25 mouse cellular contexts compared by ENCODE assay signal in genomic region chr17:28491035-28491770, GRCm38 (mm10). TPM values are rescaled to one million over a fixed set of nuclear protein-coding genes. Genes with fewer than 3 reads are reported as not detected.
DNase-seq lines count a peak whose midpoint lies in the region; ATAC-seq and TF ChIP-seq lines count a peak whose summit lies in the region.
"Had no signal": no experiment of that assay in that cellular context is flagged by ENCODE, and none has a peak within 500 bp of the region (broad histone marks: within the 10 kb centered on the region; RNA-seq: fewer than 3 reads in every experiment).

No protein-coding gene starts in this region.

- WGBS in forebrain, embryonic 15.5 days = 62% methylated on average over 14 of the region's 14 CpGs
- 57% methylated on average over 14 of the region's 14 CpGs for WGBS in forebrain, embryonic 12.5 days
- 47% methylated on average over 14 of the region's 14 CpGs for WGBS in lung, embryonic 14.5 days
- 53% methylated on average over 14 of the region's 14 CpGs for WGBS in intestine, embryonic 15.5 days

- peak; percentile 34 for DNase-seq in lung, embryonic 14.5 days
- no peak for DNase-seq in lung, postnatal 25 days (ENCODE audit: low spot score)
- no peak for DNase-seq in layer of hippocampus, postnatal 25 days (ENCODE audit: extremely low spot score in 1 of 2, low spot score in 1 of 2)
- DNase-seq in embryo, embryonic 10.5 days (ENCODE audit: low spot score) = no peak
- DNase-seq: adrenal gland, postnatal 25 days; cerebellum, adult 8-10 months; gastrocnemius, postnatal 25 days; heart, postnatal 36 days; lung, postnatal 4 days had no signal

- no peak for TF ChIP-seq EP300 in ES-Bruce4 (IDR thresholded peaks at IDR 0.05; ENCODE audit: insufficient read depth, low read depth, low read length)

- no peaks in the 10 kb centered on the region for H3K9me3 ChIP-seq in forebrain, embryonic 15.5 days
- H3K9me3 ChIP-seq in forebrain, embryonic 12.5 days = no peaks in the 10 kb centered on the region
- H3K9me3 ChIP-seq in lung, embryonic 14.5 days (ENCODE audit: low read depth, low read length) = no peaks in the 10 kb centered on the region
- no peaks in the 10 kb centered on the region for H3K9me3 ChIP-seq in ES-Bruce4 (replicated peaks; ENCODE audit: control insufficient read depth, insufficient read depth, low read length, poor library complexity, severe bottlenecking)
- no peaks in the 10 kb centered on the region for H3K9me3 ChIP-seq in intestine, embryonic 15.5 days
- H3K9me3 ChIP-seq: heart, embryonic 13.5 days; liver, embryonic 12.5 days; neural tube, embryonic 15.5 days had no signal

- no peak overlapping the region for H3K4me2 ChIP-seq in forebrain, embryonic 15.5 days (replicated peaks)
- H3K4me2 ChIP-seq in forebrain, embryonic 12.5 days = no peak overlapping the region
- no peak overlapping the region for H3K4me2 ChIP-seq in lung, embryonic 14.5 days
- H3K4me2 ChIP-seq in intestine, embryonic 15.5 days (replicated peaks) = 0 out of 2 replicates have a peak overlapping the region, but pooled peaks have one; percentile 11
- H3K4me2 ChIP-seq: heart, embryonic 13.5 days; liver, embryonic 12.5 days; midbrain, embryonic 11.5 days; neural tube, embryonic 15.5 days had no signal

- peak overlapping the region; percentile 42 for H3K27ac ChIP-seq in forebrain, embryonic 15.5 days (replicated peaks)
- H3K27ac ChIP-seq in forebrain, embryonic 12.5 days = no peak overlapping the region
- H3K27ac ChIP-seq in lung, embryonic 14.5 days (ENCODE audit: low read depth) = no peak overlapping the region
- no peak overlapping the region for H3K27ac ChIP-seq in ES-Bruce4 (ENCODE audit: insufficient read depth, low read length)
- H3K27ac ChIP-seq in intestine, embryonic 15.5 days = peak overlapping the region; percentile 17; the same call in 1 of the 2 replicates
- H3K27ac ChIP-seq: heart, embryonic 13.5 days; liver, embryonic 12.5 days; neural tube, embryonic 15.5 days had no signal

- no peak; the same call in 1 of the 2 replicates for ATAC-seq in forebrain, embryonic 15.5 days (replicated peaks)
- ATAC-seq in forebrain, embryonic 12.5 days (ENCODE audit: low FRiP score) = no peak
- ATAC-seq in lung, embryonic 14.5 days (ENCODE audit: insufficient read depth) = no peak
- peak; percentile 73; the same call in 1 of the 2 replicates for ATAC-seq in intestine, embryonic 15.5 days
- ATAC-seq: activated CD4-positive, CD25-positive, alpha-beta regulatory T cell, adult 4 months; liver, embryonic 12.5 days; Patski had no signal

- no peaks in the 10 kb centered on the region for H3K36me3 ChIP-seq in forebrain, embryonic 15.5 days
- no peaks in the 10 kb centered on the region for H3K36me3 ChIP-seq in forebrain, embryonic 12.5 days (replicated peaks)
- no peaks in the 10 kb centered on the region for H3K36me3 ChIP-seq in lung, embryonic 14.5 days (ENCODE audit: insufficient read depth)
- H3K36me3 ChIP-seq in ES-Bruce4 (ENCODE audit: control insufficient read depth, insufficient read depth, low read length, poor library complexity, severe bottlenecking) = no peaks in the 10 kb centered on the region
- H3K36me3 ChIP-seq in intestine, embryonic 15.5 days = no peaks in the 10 kb centered on the region
- H3K36me3 ChIP-seq: heart, embryonic 13.5 days; liver, embryonic 12.5 days; neural tube, embryonic 15.5 days had no signal

- no peak for TF ChIP-seq CTCF in lung, embryonic 14.5 days (IDR thresholded peaks at IDR 0.05; ENCODE audit: low read depth)
- TF ChIP-seq CTCF in ES-Bruce4 (IDR thresholded peaks at IDR 0.05; ENCODE audit: low read depth, low read length) = no peak

- H3K9ac ChIP-seq in forebrain, embryonic 15.5 days (replicated peaks) = no peak overlapping the region
- H3K9ac ChIP-seq in forebrain, embryonic 12.5 days = no peak overlapping the region
- no peak overlapping the region for H3K9ac ChIP-seq in lung, embryonic 14.5 days
- no peak overlapping the region for H3K9ac ChIP-seq in ES-Bruce4 (ENCODE audit: low read depth, poor library complexity, severe bottlenecking)
- H3K9ac ChIP-seq in intestine, embryonic 15.5 days = no peak overlapping the region
- H3K9ac ChIP-seq: heart, embryonic 13.5 days; liver, embryonic 12.5 days; neural tube, embryonic 15.5 days had no signal

- no peaks in the 10 kb centered on the region for H3K27me3 ChIP-seq in forebrain, embryonic 15.5 days
- H3K27me3 ChIP-seq in forebrain, embryonic 12.5 days = no peaks in the 10 kb centered on the region
- H3K27me3 ChIP-seq in lung, embryonic 14.5 days (ENCODE audit: insufficient read depth, low read length) = no peaks in the 10 kb centered on the region
- H3K27me3 ChIP-seq in ES-Bruce4 (ENCODE audit: control insufficient read depth, insufficient read depth, low read length, poor library complexity, severe bottlenecking) = no peaks in the 10 kb centered on the region
- H3K27me3 ChIP-seq in intestine, embryonic 15.5 days (replicated peaks) = no peaks in the 10 kb centered on the region
- H3K27me3 ChIP-seq: heart, embryonic 13.5 days; liver, embryonic 12.5 days; neural tube, embryonic 15.5 days; Patski had no signal

- H3K4me1 ChIP-seq in forebrain, embryonic 15.5 days = no peaks in the 10 kb centered on the region
- H3K4me1 ChIP-seq in forebrain, embryonic 12.5 days = peaks cover 11% of the 10 kb centered on the region
- 0 out of 2 replicates have a peak, but pooled peaks cover 3% of the 10 kb centered on the region for H3K4me1 ChIP-seq in lung, embryonic 14.5 days (ENCODE audit: insufficient read depth)
- peaks cover 6% of the 10 kb centered on the region for H3K4me1 ChIP-seq in ES-Bruce4 (ENCODE audit: control insufficient read depth, insufficient read depth, low read length)
- H3K4me1 ChIP-seq in intestine, embryonic 15.5 days (replicated peaks) = peaks cover 10% of the 10 kb centered on the region

- H3K4me3 ChIP-seq in forebrain, embryonic 15.5 days = no peak overlapping the region
- no peak overlapping the region for H3K4me3 ChIP-seq in forebrain, embryonic 12.5 days (replicated peaks)
- no peak overlapping the region for H3K4me3 ChIP-seq in lung, embryonic 14.5 days (ENCODE audit: low read depth, low read length)
- H3K4me3 ChIP-seq in ES-Bruce4 (ENCODE audit: low read depth, low read length) = peak overlapping the region; percentile 7
- H3K4me3 ChIP-seq in intestine, embryonic 15.5 days (replicated peaks) = no peak overlapping the region
- H3K4me3 ChIP-seq: heart, embryonic 13.5 days; liver, embryonic 12.5 days; neural tube, embryonic 15.5 days had no signal

- no peak for TF ChIP-seq POLR2A in ES-Bruce4 (IDR thresholded peaks at IDR 0.05; ENCODE audit: insufficient read depth, low read length)

RNA-seq across cellular contexts. Expression of gene Fkbp5, which starts 26.1 kb away (rescaled TPM):
- 32.8 and 34.6 TPM in 2 replicates for polyA plus RNA-seq in forebrain, embryonic 15.5 days (2015; fragmentation: Nextera tagmentation; extraction: Ambion mirVana)
- polyA plus RNA-seq in forebrain, embryonic 12.5 days (2016; fragmentation: Nextera tagmentation; extraction: Ambion mirVana) = 34.9 and 37.4 TPM in 2 replicates
- polyA plus RNA-seq in lung, embryonic 14.5 days (2014; fragmentation: Nextera tagmentation; extraction: Ambion mirVana) = 8.3 and 8.7 TPM in 2 replicates
- polyA plus RNA-seq in ES-Bruce4 (2011; ENCODE audit: insufficient read depth, insufficient read length, low read depth, missing spikeins) = 60.2 and 67.1 TPM in 2 replicates
- polyA plus RNA-seq in intestine, embryonic 15.5 days (2015; fragmentation: Nextera tagmentation; extraction: Ambion mirVana) = 25.9 and 26.6 TPM in 2 replicates
- total RNA-seq in layer of hippocampus, postnatal 25 days (2021) = 10 to 100 TPM; 62.5 to 85.0 TPM

RNA-seq across cellular contexts. Expression of gene Armc12, which starts 39.4 kb away (rescaled TPM):
- polyA plus RNA-seq in forebrain, embryonic 15.5 days (2015; fragmentation: Nextera tagmentation; extraction: Ambion mirVana) = not detected in 2 replicates
- polyA plus RNA-seq in forebrain, embryonic 12.5 days (2016; fragmentation: Nextera tagmentation; extraction: Ambion mirVana) = not detected in 2 replicates
- polyA plus RNA-seq in lung, embryonic 14.5 days (2014; fragmentation: Nextera tagmentation; extraction: Ambion mirVana) = not detected in 2 replicates
- polyA plus RNA-seq in ES-Bruce4 (2011; ENCODE audit: insufficient read depth, insufficient read length, low read depth, missing spikeins) = not detected in 2 replicates
- polyA plus RNA-seq in intestine, embryonic 15.5 days (2015; fragmentation: Nextera tagmentation; extraction: Ambion mirVana) = not detected in 2 replicates
- total RNA-seq in layer of hippocampus, postnatal 25 days (2021) = not detected
- total RNA-seq: adrenal gland, postnatal 25 days; common myeloid progenitor, adult 5-6 weeks; gastrocnemius, postnatal 25 days; heart, postnatal 36 days; layer of hippocampus, adult 18-20 months; left cerebral cortex, adult 18-20 months had no signal
- polyA plus RNA-seq: activated CD4-positive, CD25-positive, alpha-beta regulatory T cell, adult 4 months; frontal cortex, adult 2 months; heart, embryonic 13.5 days; kidney, embryonic 16.5 days; limb, embryonic 11.5 days; liver, embryonic 12.5 days; midbrain, embryonic 11.5 days; neural tube, embryonic 15.5 days; Patski had no signal

RNA-seq across cellular contexts. Expression of gene Clpsl2, which starts 58.0 kb away (rescaled TPM):
- not detected in 2 replicates for polyA plus RNA-seq in forebrain, embryonic 15.5 days (2015; fragmentation: Nextera tagmentation; extraction: Ambion mirVana)
- not detected in 2 replicates for polyA plus RNA-seq in forebrain, embryonic 12.5 days (2016; fragmentation: Nextera tagmentation; extraction: Ambion mirVana)
- not detected in 2 replicates for polyA plus RNA-seq in lung, embryonic 14.5 days (2014; fragmentation: Nextera tagmentation; extraction: Ambion mirVana)
- polyA plus RNA-seq in ES-Bruce4 (2011; ENCODE audit: insufficient read depth, insufficient read length, low read depth, missing spikeins) = not detected in 2 replicates
- polyA plus RNA-seq in intestine, embryonic 15.5 days (2015; fragmentation: Nextera tagmentation; extraction: Ambion mirVana) = not detected in 2 replicates
- total RNA-seq in layer of hippocampus, postnatal 25 days (2021) = not detected
- total RNA-seq: adrenal gland, postnatal 25 days; common myeloid progenitor, adult 5-6 weeks; gastrocnemius, postnatal 25 days; heart, postnatal 36 days; layer of hippocampus, adult 18-20 months; left cerebral cortex, adult 18-20 months had no signal
- polyA plus RNA-seq: activated CD4-positive, CD25-positive, alpha-beta regulatory T cell, adult 4 months; frontal cortex, adult 2 months; heart, embryonic 13.5 days; kidney, embryonic 16.5 days; limb, embryonic 11.5 days; liver, embryonic 12.5 days; midbrain, embryonic 11.5 days; neural tube, embryonic 15.5 days; Patski had no signal

Comparison
In these comparisons a context has a peak if more than half of its experiments do, and no peak if none do; other contexts are left out.
1. H3K27ac ChIP-seq: peak in forebrain, embryonic 15.5 days (single experiment) and intestine, embryonic 15.5 days (single experiment); none in forebrain, embryonic 12.5 days (single experiment), lung, embryonic 14.5 days (single experiment) and ES-Bruce4 (single experiment).